Mouse (Mus musculus) lung, embryonic 14.5 days (tissue): ENCODE measurements around the gene Naga. TPM values are rescaled to one million over a fixed set of nuclear protein-coding genes. Genes with fewer than 3 reads are reported as not detected.

ENCODE experiments used
- ATAC-seq: fragments of 200-750 bp; cut with Nextera tagmentation; 2 replicates; pipeline ENCODE4 v1.8.0; 2017; ENCODE audit warnings: mild to moderate bottlenecking, moderate TSS enrichment, moderate library complexity; ENCODE audit not compliant: insufficient read depth
- DNase-seq: peaks from one replicate; pipeline ENCODE4 v3.0.0-alpha.2; 2015
- H3K27ac ChIP-seq: fragments of 300-500 bp; sonication (generic); 2 replicates; pipeline ENCODE4 v1.5.1; 2014; ENCODE audit warnings: low read depth, mild to moderate bottlenecking, moderate library complexity
- H3K27me3 ChIP-seq: fragments of 300-500 bp; sonication (generic); 2 replicates; pipeline ENCODE4 v1.6.1; 2014; ENCODE audit warnings: low read length, control low read depth; ENCODE audit not compliant: insufficient read depth
- H3K36me3 ChIP-seq: fragments of 300-500 bp; sonication (generic); 2 replicates; pipeline ENCODE4 v1.6.1; 2014; ENCODE audit warnings: control low read depth; ENCODE audit not compliant: insufficient read depth
- H3K4me1 ChIP-seq: fragments of 300-500 bp; sonication (generic); 2 replicates; pipeline ENCODE4 v1.6.1; 2014; ENCODE audit warnings: antibody characterized with exemption, control low read depth; ENCODE audit not compliant: insufficient read depth
- H3K4me2 ChIP-seq: fragments of 300-500 bp; sonication (generic); 2 replicates; pipeline ENCODE4 v1.6.1; 2014; ENCODE audit warnings: mild to moderate bottlenecking
- H3K4me3 ChIP-seq: fragments of 300-500 bp; sonication (generic); 2 replicates; pipeline ENCODE4 v1.5.1; 2014; ENCODE audit warnings: low read depth, low read length
- H3K9ac ChIP-seq: fragments of 300-500 bp; sonication (generic); 2 replicates; pipeline ENCODE4 v1.6.1; 2014
- H3K9me3 ChIP-seq: fragments of 300-500 bp; sonication (generic); 2 replicates; pipeline ENCODE4 v1.6.1; 2016; ENCODE audit warnings: low read depth, low read length, control low read depth
- CTCF ChIP-seq: IDR thresholded peaks from 2 replicates; pipeline ENCODE4 v1.5.1; 2016; ENCODE audit warnings: antibody characterized with exemption, low read depth
- WGBS: fragments of 180-500 bp; shearing (Covaris S2); extraction: QIAGEN DNeasy Blood & Tissue Kit; methylation state at CpG from one replicate; pipeline ENCODE4 v1.1.7; 2014; 5-methylcytosine and 5-hydroxymethylcytosine counted together
- polyA plus RNA-seq: library from polyadenylated mRNA; unstranded; fragments of >200 nt; fragmentation: Nextera tagmentation; extraction: Ambion mirVana; gene quantifications from 2 replicates; pipeline ENCODE4 v1.2.1, GENCODE M21; 2014

Naga gene
- polyA plus RNA-seq, 1 experiment from 2014 or later, result 45.9 TPM

GRCm38 (mm10) chr15:82308416-82308815, 30.3 kb downstream of the Naga start:
- Histone ChIP-seq H3K9ac (no peak overlapping the region), H3K27me3 (no peaks in the 10 kb centered on the region), H3K36me3 (no peaks in the 10 kb centered on the region), H3K27ac (no peak overlapping the region; the same call in 1 of the 2 replicates), H3K4me1 (no peaks in the 10 kb centered on the region), H3K4me3 (no peak overlapping the region), H3K9me3 (no peaks in the 10 kb centered on the region), H3K4me2 (no peak overlapping the region)
- no peak for ATAC-seq
- DNase-seq, result no peak
- 64% methylated on average over 3 of the region's 3 CpGs for WGBS
- no peak for TF ChIP-seq CTCF

GRCm38 (mm10) chr15:82307107-82307506, 31.6 kb downstream of the Naga start:
- ATAC-seq (peak; percentile 76; the same call in 1 of the 2 replicates), DNase-seq (peak; percentile 42)
- peak overlapping the region; percentile 30; the same call in 1 of the 2 replicates for H3K27ac ChIP-seq

DNA sequence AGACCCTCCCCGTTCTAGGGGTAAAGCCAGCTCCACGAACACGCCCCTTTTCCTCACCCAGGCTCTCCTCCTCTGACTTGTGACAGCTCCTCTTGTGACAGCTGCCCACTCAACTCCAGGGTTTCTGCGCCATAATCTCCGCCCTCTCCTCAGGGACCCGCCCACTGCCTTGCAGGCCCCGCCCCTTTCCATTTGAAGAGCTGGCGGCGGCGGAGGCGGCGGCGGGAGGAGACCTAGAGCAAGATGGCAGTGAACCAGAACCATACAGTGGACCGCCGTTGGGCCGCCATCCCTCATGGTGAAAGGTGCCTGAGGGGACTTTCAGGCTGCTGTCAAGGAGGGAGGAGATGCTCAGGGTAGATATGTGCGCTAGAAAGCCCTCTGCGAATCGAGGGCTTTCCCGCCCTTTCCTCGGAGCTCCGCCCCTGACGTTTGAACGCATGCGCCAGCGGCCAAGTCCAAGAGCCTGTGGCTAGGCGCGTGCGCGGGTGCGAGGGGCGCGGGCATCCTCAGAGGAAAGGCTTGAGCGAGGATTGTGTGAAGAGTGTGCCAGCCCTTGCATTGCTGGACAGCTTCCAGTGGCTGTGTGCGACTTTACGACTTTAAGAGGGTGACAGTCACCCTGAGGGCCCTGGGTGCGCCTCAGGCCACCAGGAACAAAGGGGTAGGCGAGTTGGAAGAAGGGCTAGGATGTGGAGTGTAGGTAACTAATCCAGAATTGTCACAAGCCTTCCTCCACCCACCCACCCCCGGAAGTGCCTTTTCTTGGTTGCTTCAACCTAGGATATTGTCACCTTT, 39.8 kb downstream of the Naga start, which contains the start of gene Wbp2nl:
Gene Wbp2nl, plus strand, starts transcription at position 191 of the 798 bp plus-strand sequence.
- no peak for TF ChIP-seq CTCF
- Histone ChIP-seq H3K9ac (no peak within 1 kb of the TSS), H3K27me3 (no peaks in the 10 kb centered on the region), H3K4me3 (0 out of 2 replicates have a peak within 1 kb of the TSS, but pooled peaks have one; percentile 4), H3K4me2 (peak within 1 kb of the TSS; percentile 39; the same call in 1 of the 2 replicates), H3K9me3 (no peaks in the 10 kb centered on the region), H3K27ac (no peak within 1 kb of the TSS), H3K36me3 (no peaks in the 10 kb centered on the region), H3K4me1 (no peaks in the 10 kb centered on the region)
- ATAC-seq, result peak; percentile 38; the same call in 1 of the 2 replicates
- WGBS, result 52% methylated on average over 39 of the region's 39 CpGs
- DNase-seq, result peak; percentile 40

More at GRCm38 (mm10) chr15:82307107-82307506, 31.6 kb downstream of the Naga start:
- TF ChIP-seq CTCF, result no peak
- no peak overlapping the region for H3K9ac ChIP-seq
- no peak overlapping the region for H3K4me3 ChIP-seq
- H3K36me3 ChIP-seq, result no peaks in the 10 kb centered on the region
- H3K27me3 ChIP-seq, result no peaks in the 10 kb centered on the region
- no peaks in the 10 kb centered on the region for H3K4me1 ChIP-seq
- no peak overlapping the region for H3K4me2 ChIP-seq
- no peaks in the 10 kb centered on the region for H3K9me3 ChIP-seq
- WGBS, result 62% methylated on average over 3 of the region's 3 CpGs

DNA sequence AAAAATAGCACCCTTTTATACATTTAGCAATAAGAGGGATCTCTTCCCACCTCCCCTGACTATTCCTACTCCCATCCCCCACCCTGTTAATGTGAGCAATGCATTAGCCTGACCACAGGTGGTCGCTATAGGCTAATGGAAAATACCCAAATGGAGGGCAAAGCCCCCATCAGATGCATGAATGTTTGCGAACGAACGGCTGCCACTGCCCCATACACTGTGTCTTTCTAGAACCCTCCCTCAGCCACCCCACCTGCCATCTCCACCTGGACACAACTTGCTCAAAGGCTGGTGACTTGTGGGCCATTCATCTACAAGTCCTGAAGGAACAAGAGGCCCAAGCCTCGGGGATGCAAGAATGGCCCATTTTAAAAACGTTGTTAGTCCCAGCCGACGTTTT, 44.7 kb downstream of the Naga start:
- H3K4me3 ChIP-seq, result no peak overlapping the region
- WGBS, result 28% methylated on average over 8 of the region's 8 CpGs
- H3K27me3 ChIP-seq, result no peaks in the 10 kb centered on the region
- H3K36me3 ChIP-seq, result no peaks in the 10 kb centered on the region
- H3K4me1 ChIP-seq, result 0 out of 2 replicates have a peak, but pooled peaks cover 5% of the 10 kb centered on the region
- 0 out of 2 replicates have a peak, but pooled peaks have one; percentile 33 for ATAC-seq
- no peak overlapping the region for H3K9ac ChIP-seq
- TF ChIP-seq CTCF, result peak; percentile 74
- no peak overlapping the region for H3K4me2 ChIP-seq
- DNase-seq, result peak; percentile 59
- H3K9me3 ChIP-seq, result no peaks in the 10 kb centered on the region
- H3K27ac ChIP-seq, result no peak overlapping the region

GRCm38 (mm10) chr15:82293271-82293711, 45.4 kb downstream of the Naga start:
- H3K9ac ChIP-seq, result no peak overlapping the region
- H3K9me3 ChIP-seq, result no peaks in the 10 kb centered on the region
- WGBS, result 6% methylated on average over 7 of the region's 7 CpGs
- no peaks in the 10 kb centered on the region for H3K36me3 ChIP-seq
- no peaks in the 10 kb centered on the region for H3K27me3 ChIP-seq
- TF ChIP-seq CTCF, result no peak; the same call in 1 of the 2 replicates
- ATAC-seq (peak; percentile 70), DNase-seq (peak; percentile 64)
- H3K4me1 ChIP-seq, result 0 out of 2 replicates have a peak, but pooled peaks cover 5% of the 10 kb centered on the region
- no peak overlapping the region for H3K4me3 ChIP-seq
- H3K4me2 ChIP-seq, result peak overlapping the region; percentile 40
- no peak overlapping the region for H3K27ac ChIP-seq

- Histone ChIP-seq H3K4me1 (0 out of 2 replicates have a peak, but pooled peaks cover 5% of the 10 kb centered on the region), H3K4me2 (peak overlapping the region; percentile 40), H3K4me3 (no peak overlapping the region), H3K27ac (no peak overlapping the region), H3K27me3 (no peaks in the 10 kb centered on the region), H3K9me3 (no peaks in the 10 kb centered on the region), H3K36me3 (no peaks in the 10 kb centered on the region), H3K9ac (no peak overlapping the region)
- DNase-seq (no peak), ATAC-seq (no peak)
- TF ChIP-seq CTCF, result no peak
- 24% methylated on average over 5 of the region's 5 CpGs for WGBS
These were observed 45.9 kb downstream of the Naga start for GRCm38 (mm10) chr15:82292851-82293250.

DNA sequence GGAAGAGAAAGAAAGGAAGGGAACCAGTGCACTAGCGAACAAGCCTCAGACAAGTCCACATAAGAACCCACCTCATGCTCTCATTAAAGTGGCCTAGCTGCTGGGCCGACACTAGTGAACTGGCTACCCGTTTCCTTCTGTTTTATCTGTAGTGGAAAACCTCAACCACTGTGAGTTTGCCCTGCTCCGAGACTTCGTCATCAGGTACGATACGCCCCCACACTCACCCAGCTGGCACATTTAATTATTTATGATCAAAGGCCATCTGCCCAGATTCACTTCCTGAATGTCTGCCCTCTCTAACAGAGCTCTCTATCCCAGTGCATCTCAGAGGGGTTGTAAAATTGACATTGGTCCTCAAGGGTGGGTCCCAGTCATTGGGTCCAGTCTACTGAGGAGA, 48.5 kb downstream of the Naga start:
- Histone ChIP-seq H3K4me3 (no peak overlapping the region), H3K4me1 (0 out of 2 replicates have a peak, but pooled peaks cover 5% of the 10 kb centered on the region), H3K4me2 (no peak overlapping the region), H3K27ac (no peak overlapping the region), H3K36me3 (no peaks in the 10 kb centered on the region), H3K9me3 (no peaks in the 10 kb centered on the region), H3K27me3 (no peaks in the 10 kb centered on the region), H3K9ac (no peak overlapping the region)
- ATAC-seq, result no peak
- no peak for DNase-seq
- 89% methylated on average over 7 of the region's 7 CpGs for WGBS
- no peak for TF ChIP-seq CTCF
